Mouse (Mus musculus) C2C12 (cell line): ENCODE measurements around the gene Kdm2b. TPM values are rescaled to one million over a fixed set of nuclear protein-coding genes. Genes with fewer than 3 reads are reported as not detected.

Experiments
- H3K27me3 ChIP-seq: one replicate; pipeline ENCODE4 v1.6.1; 2011; ENCODE audit not compliant: control insufficient read depth, insufficient read depth, insufficient read length
- H3K36me3 ChIP-seq: one replicate; pipeline ENCODE4 v1.6.1; 2011; ENCODE audit not compliant: control insufficient read depth, insufficient read depth
- H3K4me3 ChIP-seq: one replicate; pipeline ENCODE4 v1.5.1; 2011; ENCODE audit warnings: mild to moderate bottlenecking, control low read depth; ENCODE audit not compliant: poor library complexity, insufficient read depth, severe bottlenecking
- H3K79me2 ChIP-seq: one replicate; pipeline ENCODE4 v1.6.1; 2011; ENCODE audit not compliant: control insufficient read depth, insufficient read depth
- H3K79me3 ChIP-seq: one replicate; pipeline ENCODE4 v1.6.1; 2011; ENCODE audit warnings: low read depth, control low read depth
- H3ac ChIP-seq: one replicate; pipeline ENCODE3; 2011; ENCODE audit warnings: low read depth; ENCODE audit not compliant: control insufficient read depth, insufficient read length
- CEBPB ChIP-seq: IDR thresholded peaks from one replicate; pipeline ENCODE4 v1.6.1; 2011; ENCODE audit warnings: low read depth, mild to moderate bottlenecking, control low read depth, moderate library complexity
- CTCF ChIP-seq: IDR thresholded peaks from one replicate; pipeline ENCODE4 v1.5.1; 2011; ENCODE audit not compliant: control insufficient read depth, insufficient read depth, insufficient read length
- FOSL1 ChIP-seq: IDR thresholded peaks from one replicate; pipeline ENCODE4 v1.8.0; 2011; ENCODE audit warnings: mild to moderate bottlenecking, low read length; ENCODE audit not compliant: poor library complexity, insufficient read depth, severe bottlenecking
- MAX ChIP-seq: IDR thresholded peaks from one replicate; pipeline ENCODE4 v1.6.1; 2011; ENCODE audit warnings: mild to moderate bottlenecking, control low read depth
- MYOD1 ChIP-seq: IDR thresholded peaks from one replicate; pipeline ENCODE4 v1.6.1; 2011; ENCODE audit warnings: low read depth; ENCODE audit not compliant: control insufficient read depth, insufficient read length
- MYOG ChIP-seq: IDR thresholded peaks from one replicate; pipeline ENCODE4 v1.6.1; 2011; ENCODE audit not compliant: control insufficient read depth, insufficient read length; ENCODE audit errors: extremely low read depth
- USF1 ChIP-seq: IDR thresholded peaks from one replicate; pipeline ENCODE4 v1.6.1; 2011; ENCODE audit warnings: low read depth, mild to moderate bottlenecking, control low read depth, moderate library complexity
- polyA plus RNA-seq: library from polyadenylated mRNA; unstranded; fragments of >200 nt; fragmentation: generic; extraction: Trizol; gene quantifications from one replicate; pipeline ENCODE4 v1.2.1, GENCODE M21; 2012; ENCODE audit warnings: missing spikeins

Gene Kdm2b
- polyA plus RNA-seq, 1 experiment = 15.3 TPM

DNA sequence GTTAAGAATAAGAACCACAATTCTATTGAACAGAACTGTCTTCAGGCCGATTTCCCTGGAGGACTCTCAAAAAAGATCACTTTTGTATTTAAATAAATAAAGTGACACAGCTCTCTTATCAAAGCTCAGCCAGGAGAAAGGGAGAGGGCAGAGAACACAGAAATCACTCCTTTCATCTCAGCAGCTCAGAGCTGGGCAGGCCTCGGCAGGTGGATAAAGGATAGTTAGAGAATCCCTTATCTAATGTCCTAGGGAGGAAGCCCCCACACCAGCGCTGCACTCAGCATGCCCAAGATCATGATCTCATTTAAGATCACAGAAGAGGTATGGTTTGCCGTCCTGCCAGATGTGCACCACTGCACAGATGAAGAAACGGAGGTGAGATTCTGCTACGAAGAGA, 87.4 kb downstream of the Kdm2b start:
- H3K79me3 ChIP-seq = peaks cover 8% of the 10 kb centered on the region
- TF ChIP-seq MYOG (no peak), CEBPB (no peak), USF1 (no peak), CTCF (no peak), MAX (no peak), MYOD1 (no peak), FOSL1 (no peak)
- no peaks in the 10 kb centered on the region for H3K36me3 ChIP-seq
- H3K27me3 ChIP-seq = no peaks in the 10 kb centered on the region
- H3ac ChIP-seq = no peak overlapping the region
- peaks cover 22% of the 10 kb centered on the region for H3K79me2 ChIP-seq
- H3K4me3 ChIP-seq = no peak overlapping the region

DNA sequence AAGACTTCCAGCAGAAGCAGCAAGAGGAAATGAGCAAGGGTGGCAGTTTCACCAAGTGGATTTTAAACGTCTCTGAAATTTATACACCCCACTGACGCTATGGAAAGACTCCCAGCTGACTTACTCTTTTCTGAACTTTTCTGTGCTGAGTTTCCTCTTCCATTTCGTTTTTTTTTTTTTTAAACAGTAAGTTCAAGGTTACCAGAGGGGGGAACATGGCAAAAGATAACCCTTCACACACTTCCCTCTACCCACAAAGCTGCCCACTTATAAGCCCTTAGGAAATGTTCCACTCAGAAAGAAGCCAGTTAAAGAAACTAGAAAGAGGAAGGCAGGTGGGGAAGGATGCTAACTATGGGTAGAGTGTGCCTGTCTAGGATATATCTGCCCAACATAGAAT, 88.0 kb downstream of the Kdm2b start:
- Histone ChIP-seq H3K4me3 (no peak overlapping the region), H3K79me3 (peaks cover 8% of the 10 kb centered on the region), H3K79me2 (peaks cover 26% of the 10 kb centered on the region), H3ac (no peak overlapping the region), H3K36me3 (no peaks in the 10 kb centered on the region), H3K27me3 (no peaks in the 10 kb centered on the region)
- TF ChIP-seq MYOG = no peak
- TF ChIP-seq FOSL1 = no peak
- no peak for TF ChIP-seq CTCF
- TF ChIP-seq CEBPB = no peak
- no peak for TF ChIP-seq USF1
- no peak for TF ChIP-seq MAX
- TF ChIP-seq MYOD1 = no peak

DNA sequence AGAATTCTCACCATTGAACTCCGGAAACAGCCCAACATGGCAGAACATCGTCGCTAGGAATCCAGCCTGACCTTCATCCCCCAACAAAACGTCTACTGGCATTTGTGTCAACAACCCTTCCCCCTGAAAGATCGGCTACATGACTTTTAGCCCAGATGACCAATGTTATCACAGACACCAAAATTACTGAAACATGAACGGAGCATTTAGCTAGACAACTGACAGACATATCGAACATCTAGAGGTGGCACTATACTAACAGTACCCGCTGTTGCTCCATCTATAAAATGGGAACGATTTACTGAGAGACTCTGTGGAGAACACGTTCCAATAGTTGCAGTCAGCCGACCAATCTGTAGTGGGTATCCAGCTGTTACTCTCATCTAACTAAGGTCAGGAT, 88.4 kb downstream of the Kdm2b start:
- Histone ChIP-seq H3K79me2 (peaks cover 30% of the 10 kb centered on the region), H3K4me3 (no peak overlapping the region), H3K36me3 (no peaks in the 10 kb centered on the region), H3K79me3 (peaks cover 10% of the 10 kb centered on the region), H3ac (no peak overlapping the region), H3K27me3 (no peaks in the 10 kb centered on the region)
- TF ChIP-seq MYOD1 = no peak
- no peak for TF ChIP-seq MYOG
- no peak for TF ChIP-seq CEBPB
- no peak for TF ChIP-seq FOSL1

GRCm38 (mm10) chr5:122900558-122901171, 89.0 kb downstream of the Kdm2b start:
- Histone ChIP-seq H3K36me3 (no peaks in the 10 kb centered on the region), H3K79me2 (peaks cover 30% of the 10 kb centered on the region), H3ac (peak overlapping the region; percentile 51), H3K79me3 (peaks cover 10% of the 10 kb centered on the region), H3K27me3 (no peaks in the 10 kb centered on the region), H3K4me3 (peak overlapping the region; percentile 49)
- no peak for TF ChIP-seq CTCF
- TF ChIP-seq CEBPB = no peak
- no peak for TF ChIP-seq MYOD1
- no peak for TF ChIP-seq FOSL1
- TF ChIP-seq USF1 = no peak
- no peak for TF ChIP-seq MYOG

GRCm38 (mm10) chr5:122899777-122900557, 89.7 kb downstream of the Kdm2b start:
- Histone ChIP-seq H3ac (peak overlapping the region; percentile 87), H3K27me3 (no peaks in the 10 kb centered on the region), H3K79me2 (peaks cover 37% of the 10 kb centered on the region), H3K4me3 (peak overlapping the region; percentile 49), H3K79me3 (peaks cover 10% of the 10 kb centered on the region), H3K36me3 (no peaks in the 10 kb centered on the region)
- TF ChIP-seq FOSL1 = no peak
- no peak for TF ChIP-seq CEBPB
- no peak for TF ChIP-seq MYOD1
- TF ChIP-seq MAX = peak; percentile 18
- no peak for TF ChIP-seq USF1
- no peak for TF ChIP-seq MYOG
- peak; percentile 8 for TF ChIP-seq CTCF
